Mouse (Mus musculus) E14TG2a.4 (cell line): ENCODE results near the gene Ntm.

Experiments
- CTCF ChIP-seq: conservative IDR thresholded peaks from 2 replicates; pipeline ENCODE4 v1.5.1; 2014; ENCODE audit warnings: low read length
- NANOG ChIP-seq: IDR thresholded peaks from 2 replicates; pipeline ENCODE4 v1.6.1; 2014; ENCODE audit warnings: borderline replicate concordance, low read length, mixed read lengths
- POU5F1 ChIP-seq: IDR thresholded peaks from 2 replicates; pipeline ENCODE4 v1.6.1; 2014; ENCODE audit warnings: low read length, borderline replicate concordance

DNA sequence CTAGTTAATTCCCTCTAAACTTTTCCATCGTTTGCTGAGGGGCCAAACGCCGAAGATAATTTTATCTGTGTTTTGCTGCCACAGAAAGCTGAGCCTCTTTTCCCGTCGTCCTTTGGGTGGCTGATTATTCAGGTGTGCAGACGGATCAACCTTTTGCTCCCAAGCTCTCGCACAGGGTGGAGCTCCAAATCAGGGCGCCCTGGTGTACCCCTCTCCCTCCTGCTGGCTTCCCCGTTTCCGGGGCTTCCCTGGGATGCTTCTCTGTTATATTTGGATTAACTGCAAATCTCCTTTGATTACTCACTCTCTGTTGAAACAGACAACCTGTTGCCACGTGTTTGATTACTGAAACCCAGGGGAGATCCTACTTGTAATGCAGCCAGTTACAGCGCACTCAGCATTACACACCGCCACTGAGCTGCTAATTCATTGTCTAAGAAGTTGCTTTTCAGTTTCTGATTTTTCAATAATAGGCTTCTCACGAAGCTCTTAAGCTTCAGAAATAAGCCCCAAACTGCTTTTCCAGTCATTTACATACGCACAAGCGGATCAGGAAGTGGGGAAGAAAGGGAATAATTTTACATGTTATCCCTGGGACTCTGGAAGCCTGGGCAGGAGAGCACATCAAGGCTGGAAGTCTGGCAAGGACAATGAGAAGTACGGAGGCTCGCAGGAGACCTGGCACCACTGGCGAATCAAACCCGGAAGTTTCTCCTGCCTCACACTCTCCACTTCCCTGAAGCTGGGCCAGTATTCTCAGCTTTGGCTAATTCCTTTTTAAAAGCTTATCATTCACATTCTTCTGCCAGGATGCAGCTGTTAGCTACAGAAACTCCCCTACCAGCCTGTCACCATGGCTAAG is 19.5 kb downstream of the Ntm start:
- TF ChIP-seq CTCF (no peak), NANOG (peak; percentile 24; the same call in 1 of the 2 replicates), POU5F1 (no peak)
